Mouse (Mus musculus): ENCODE measurements around the gene Zfp652.

The Zfp652 gene

GRCm38 (mm10) chr11:95807884-95808283 is 95.4 kb downstream of the Zfp652 start:
- no peak for DNase-seq (ENCODE audit: low spot score in 2 of 2)

DNA sequence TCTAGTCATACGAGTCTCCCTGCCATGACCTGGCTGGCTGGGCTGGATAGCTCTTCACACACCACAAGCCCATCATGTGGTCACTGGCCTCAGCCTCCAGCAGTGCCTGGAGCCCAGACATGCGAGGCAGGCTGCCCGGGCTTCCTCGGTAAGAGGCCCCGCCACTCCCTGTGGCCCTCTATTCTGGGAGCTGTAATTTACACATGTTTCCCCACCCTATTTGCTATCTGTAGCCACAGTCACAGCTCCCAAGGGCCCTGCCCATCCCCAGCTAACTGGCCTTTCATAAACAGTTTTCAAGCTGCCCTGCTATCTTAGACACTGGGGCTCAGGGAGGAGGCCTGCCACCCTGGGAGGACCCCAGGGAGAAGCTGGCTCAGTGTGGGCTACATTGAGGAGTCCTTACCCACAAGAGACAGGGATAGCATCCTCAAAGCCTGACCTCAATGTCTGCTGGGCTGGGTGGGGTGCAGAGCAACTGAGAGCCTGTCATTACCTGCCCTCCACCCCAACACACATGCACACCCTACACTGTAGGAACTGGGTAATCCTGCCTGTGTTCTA is 96.1 kb downstream of the Zfp652 start:
- DNase-seq (ENCODE audit: low spot score in 2 of 2): peak; percentile 55 to 59

GRCm38 (mm10) chr11:95809603-95810002 is 97.1 kb downstream of the Zfp652 start:
- no peak for DNase-seq (ENCODE audit: low spot score in 2 of 2)

GRCm38 (mm10) chr11:95810828-95811227 is 98.4 kb downstream of the Zfp652 start:
- no peak for DNase-seq (ENCODE audit: low spot score in 2 of 2)

GRCm38 (mm10) chr11:95811741-95812140 is 99.3 kb downstream of the Zfp652 start:
- DNase-seq (ENCODE audit: low spot score in 2 of 2): no peak

- no peak for DNase-seq (ENCODE audit: low spot score in 2 of 2)
Observed at GRCm38 (mm10) chr11:95812224-95812623, 99.8 kb downstream of the Zfp652 start.

GRCm38 (mm10) chr11:95814101-95814500 is 101.6 kb downstream of the Zfp652 start:
- DNase-seq (ENCODE audit: low spot score in 2 of 2): no peak

DNA sequence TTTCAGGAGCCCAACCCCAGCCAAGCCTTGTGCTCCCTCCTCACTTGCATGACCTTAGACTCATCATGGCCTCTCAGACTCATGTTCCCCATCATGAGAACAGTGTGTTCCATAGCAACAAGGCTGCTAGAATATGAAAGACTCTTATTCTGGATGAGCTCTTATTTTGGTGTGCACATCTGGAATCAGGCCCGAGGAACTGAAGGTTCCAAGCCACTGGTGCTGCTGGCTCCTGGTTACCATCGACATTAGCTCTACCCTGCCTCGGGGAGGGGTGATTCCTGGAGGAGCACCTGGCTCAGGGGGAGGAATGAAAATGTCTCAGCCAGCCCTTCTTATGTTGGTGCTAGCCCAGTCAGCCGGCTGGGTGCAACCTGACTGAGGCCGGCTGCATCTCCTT is 102.4 kb downstream of the Zfp652 start:
- DNase-seq (ENCODE audit: low spot score in 2 of 2): no peak

GRCm38 (mm10) chr11:95815412-95815811 is 102.9 kb downstream of the Zfp652 start:
- no peak for DNase-seq (ENCODE audit: low spot score in 2 of 2)

DNA sequence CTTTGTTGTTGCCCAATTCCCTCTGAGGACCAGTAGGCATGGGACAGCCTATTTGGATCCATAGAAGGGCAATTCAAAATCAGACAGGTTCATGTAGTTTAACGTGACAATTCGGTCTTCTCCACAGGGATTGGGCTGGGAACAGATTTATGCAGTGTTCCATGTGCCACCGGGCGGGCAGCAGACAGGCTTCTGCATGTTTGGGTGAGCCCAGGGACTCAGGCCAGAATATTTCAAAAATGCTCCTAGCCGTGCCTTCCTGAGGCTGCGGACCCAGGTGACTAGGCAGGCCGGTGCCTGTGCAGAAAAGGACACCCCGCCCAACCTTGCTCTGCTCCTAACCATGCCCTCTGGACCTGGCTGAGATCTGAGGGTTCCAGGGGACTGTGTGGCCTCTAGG is 106.7 kb downstream of the Zfp652 start:
- no peak for DNase-seq (ENCODE audit: low spot score in 2 of 2)

DNA sequence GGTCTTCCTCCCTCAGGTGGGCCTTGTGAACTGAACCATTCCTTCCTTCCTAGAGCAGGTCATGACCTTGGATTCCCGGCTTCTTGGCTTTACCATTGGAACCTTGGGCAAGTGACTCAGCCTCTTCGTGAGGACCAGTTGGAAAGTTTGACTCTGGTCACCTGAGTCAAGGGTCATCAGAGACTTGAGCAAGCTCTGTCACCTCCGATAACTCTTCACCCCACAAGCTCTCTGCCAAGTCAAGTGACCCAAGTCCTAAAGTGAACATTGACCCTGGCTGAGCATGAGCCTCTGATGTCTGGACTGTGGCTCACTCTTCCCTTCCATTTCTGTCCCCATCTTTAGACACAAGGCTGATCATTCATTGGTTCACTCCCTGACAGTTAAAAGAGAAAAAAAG is 109.0 kb downstream of the Zfp652 start:
- no peak for DNase-seq (ENCODE audit: low spot score in 2 of 2)

- DNase-seq (ENCODE audit: low spot score in 2 of 2): no peak
Observed at GRCm38 (mm10) chr11:95822437-95822836, 110.0 kb downstream of the Zfp652 start.

DNA sequence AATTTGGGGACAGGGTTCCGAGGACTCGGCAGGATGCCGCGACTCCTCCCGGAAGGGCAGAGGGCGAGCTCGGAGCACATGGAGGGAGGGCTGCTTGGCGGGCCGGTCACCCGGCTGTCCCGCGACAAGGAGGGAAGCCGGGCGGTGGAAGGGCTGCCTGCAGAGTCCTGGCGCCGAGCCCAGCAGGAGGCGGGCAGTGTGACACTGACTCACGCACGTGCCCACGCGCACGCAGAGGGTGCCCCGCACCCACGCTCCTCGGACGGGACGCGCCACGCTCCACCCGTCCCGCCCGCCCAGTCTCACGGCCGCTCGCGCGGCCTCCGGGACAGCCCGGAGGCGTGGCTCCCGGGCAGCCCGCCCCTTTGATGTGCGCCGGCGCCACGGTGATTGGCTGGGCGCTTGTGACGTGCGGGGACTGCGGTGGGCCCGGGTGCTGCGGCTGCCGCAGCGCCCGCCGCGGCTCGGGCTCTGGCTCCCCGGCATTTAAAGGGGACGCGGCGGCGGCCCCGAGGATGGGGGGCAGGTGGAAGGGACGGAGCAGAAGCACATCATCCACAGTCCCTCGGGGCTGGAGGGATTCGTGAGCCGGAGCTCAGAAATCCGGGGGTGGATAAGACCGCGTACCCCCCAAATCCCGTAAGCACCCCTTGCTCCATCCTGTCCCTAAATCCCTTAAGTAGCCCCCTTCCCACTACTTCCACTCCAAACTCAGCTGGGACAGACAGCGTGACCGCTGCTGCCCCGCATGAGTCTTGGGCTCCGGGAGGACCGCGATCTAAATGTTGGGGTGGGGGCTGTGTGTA is 111.8 kb downstream of the Zfp652 start, which contains the start of gene Phospho1:
Phospho1 (plus strand) TSS at position 429 of the 806 bp plus-strand sequence.
- peak; percentile 93 to 94 for DNase-seq (ENCODE audit: low spot score in 2 of 2)

DNA sequence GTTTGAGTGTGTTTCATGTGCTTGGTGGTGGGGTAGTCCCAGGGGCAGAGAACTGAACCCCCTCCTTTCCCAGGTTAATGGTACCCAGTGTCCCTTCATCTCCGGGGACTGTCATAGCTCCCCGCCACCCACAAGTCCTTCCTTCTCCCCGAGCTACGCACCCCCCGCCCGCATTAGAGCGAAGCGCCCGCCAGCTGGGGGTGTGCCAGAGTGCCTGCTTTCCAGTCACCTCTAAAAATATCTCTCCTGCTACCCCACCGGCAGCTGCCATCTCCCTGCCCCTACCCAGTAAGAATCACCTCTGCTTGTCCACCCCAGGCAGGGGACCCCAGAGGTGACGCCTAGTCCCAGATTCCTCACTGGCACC is 112.4 kb downstream of the Zfp652 start:
- peak; percentile 72 to 85 for DNase-seq (ENCODE audit: low spot score in 2 of 2)

DNA sequence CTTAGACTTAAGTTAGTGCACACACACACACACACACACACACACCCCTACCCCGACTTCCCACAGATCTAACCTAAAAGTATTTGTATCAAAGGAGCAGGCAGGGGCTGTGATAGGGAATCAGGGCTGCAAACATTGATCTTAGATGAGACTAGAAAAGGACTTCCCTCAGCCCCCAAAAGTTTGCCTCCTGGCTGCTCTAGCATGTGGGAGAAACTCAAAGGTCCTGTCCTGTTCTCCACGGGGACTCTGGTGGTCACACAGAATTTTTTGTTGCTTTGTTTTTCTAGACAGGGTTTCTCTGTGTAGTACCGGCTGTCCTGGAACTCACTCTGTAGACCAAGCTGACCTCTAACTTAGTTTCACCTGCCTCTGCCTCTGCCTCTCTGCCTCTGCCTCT is 113.2 kb downstream of the Zfp652 start:
- DNase-seq (ENCODE audit: low spot score in 2 of 2): no peak

GRCm38 (mm10) chr11:95826317-95827167 is 114.1 kb downstream of the Zfp652 start:
- no peak for DNase-seq (ENCODE audit: low spot score in 2 of 2)

DNA sequence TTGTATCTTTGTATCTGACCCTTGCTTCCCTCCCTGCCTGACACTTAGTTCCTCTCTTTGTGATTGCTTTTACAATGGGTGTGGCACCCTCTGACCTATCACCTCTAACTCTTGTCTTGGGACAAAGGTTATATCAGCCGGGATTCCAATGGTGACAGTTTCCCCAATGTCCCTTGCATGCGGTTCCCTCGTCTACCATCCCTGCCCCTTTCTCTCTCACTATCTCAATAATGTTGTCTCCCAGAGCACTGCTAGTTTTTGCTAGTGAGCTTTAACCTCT is 114.6 kb downstream of the Zfp652 start:
- DNase-seq (ENCODE audit: low spot score in 2 of 2): no peak

DNA sequence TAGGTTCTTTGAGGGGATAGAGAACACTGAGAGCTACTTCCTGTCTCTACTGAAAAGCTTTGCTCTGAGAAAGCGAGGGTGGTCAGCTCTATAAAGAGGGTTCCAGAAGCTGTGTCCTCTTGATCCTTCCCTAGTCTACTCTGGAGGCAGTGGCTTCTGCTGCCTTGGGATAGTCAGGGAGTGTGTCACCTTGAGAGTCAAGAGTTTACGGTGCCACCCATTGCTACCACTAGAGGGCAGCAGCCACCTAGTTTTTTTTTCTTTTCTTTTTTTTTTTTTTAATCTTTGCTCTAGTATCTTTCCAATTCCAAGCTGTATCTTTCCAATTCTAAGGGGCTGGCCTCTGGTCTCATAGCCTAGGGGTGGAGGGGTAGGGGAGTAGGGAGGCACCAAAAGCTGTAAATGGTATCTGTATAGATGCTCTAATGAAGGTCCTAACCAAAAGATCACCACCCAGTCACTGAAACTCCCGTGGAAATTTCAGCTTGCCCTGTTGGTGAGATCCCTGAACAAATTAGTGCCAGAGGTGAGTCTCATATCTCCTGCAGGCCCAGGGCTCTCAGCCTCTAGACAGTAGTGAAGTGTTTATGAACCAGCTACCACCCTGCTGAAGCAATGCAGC is 115.1 kb downstream of the Zfp652 start:
- DNase-seq (ENCODE audit: low spot score in 2 of 2): peak in 1 of 2 experiments; percentile 74

DNA sequence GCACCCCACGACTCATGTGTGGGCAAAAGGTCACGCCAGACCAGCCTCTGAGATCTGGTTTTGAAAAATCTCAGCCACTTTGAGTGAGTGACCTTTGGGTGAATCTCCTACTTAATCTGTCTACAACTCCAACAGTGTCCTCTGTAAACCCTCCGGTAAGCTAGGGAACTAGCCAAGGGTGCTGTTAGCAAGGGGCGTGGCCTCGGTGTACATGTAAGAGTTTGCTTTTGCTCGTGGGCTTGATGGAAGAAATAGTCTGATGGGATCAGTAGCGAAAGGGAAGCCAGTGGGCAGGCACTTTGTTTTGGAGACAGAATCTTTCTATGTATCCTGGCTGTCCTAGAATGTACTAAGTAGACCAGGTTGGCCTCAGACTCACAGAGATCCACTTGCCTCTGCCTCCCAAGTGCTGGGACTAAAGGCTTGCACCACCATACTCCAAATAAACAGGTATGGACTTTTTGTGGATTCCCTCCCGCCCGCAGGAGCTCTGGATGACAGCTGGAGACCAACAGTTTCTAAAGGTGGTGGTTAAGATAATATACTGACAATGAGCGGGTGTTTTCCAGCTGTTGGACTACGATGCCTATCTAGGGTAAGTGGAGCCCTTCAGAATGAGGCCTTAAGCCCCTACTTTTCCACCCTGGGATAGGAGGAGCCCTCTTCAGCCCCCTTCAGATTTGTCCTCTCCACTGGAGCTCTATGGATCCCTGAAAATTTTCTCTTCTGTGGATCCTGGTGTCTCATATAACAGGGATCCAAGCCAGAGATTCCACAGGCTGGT is 115.9 kb downstream of the Zfp652 start:
- no peak for DNase-seq (ENCODE audit: low spot score in 2 of 2)

- no peak for DNase-seq (ENCODE audit: low spot score in 2 of 2)
Observed at GRCm38 (mm10) chr11:95829526-95830050, 117.1 kb downstream of the Zfp652 start.

Data from heart, adult 9 months (tissue).